9 mouse cellular contexts compared by ENCODE assay signal in the genomic region with DNA sequence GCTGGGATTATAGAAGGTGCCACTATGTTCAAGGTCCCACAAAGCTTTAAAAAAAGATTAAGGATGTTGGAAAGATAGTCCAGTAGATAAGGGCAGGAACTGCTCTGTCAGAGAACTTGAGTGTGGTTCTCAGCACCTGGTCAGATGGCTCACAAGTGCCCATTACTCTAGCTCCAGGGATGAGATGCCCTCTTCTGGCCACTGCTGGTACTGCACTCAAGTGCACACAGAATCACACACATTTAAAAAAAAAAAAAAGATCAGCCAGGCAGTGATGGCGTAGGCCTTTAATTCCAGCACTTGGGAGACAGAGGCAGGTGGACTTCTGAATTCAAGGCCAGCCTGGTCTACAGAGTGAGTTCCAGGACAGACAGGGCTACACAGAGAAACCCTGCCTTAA. TPM values are rescaled to one million over a fixed set of nuclear protein-coding genes. Genes with fewer than 3 reads are reported as not detected.
DNase-seq lines count a peak whose midpoint lies in the region; ATAC-seq and TF ChIP-seq lines count a peak whose summit lies in the region.
"Had no signal": no experiment of that assay in that cellular context is flagged by ENCODE, and none has a peak within 500 bp of the region (broad histone marks: within the 10 kb centered on the region; RNA-seq: fewer than 3 reads in every experiment).

No protein-coding gene starts in this region.

- no peaks in the 10 kb centered on the region for H3K27me3 ChIP-seq in forebrain, embryonic 10.5 days (ENCODE audit: poor library complexity, severe bottlenecking)
- H3K27me3 ChIP-seq in forebrain, embryonic 15.5 days, result no peaks in the 10 kb centered on the region
- H3K27me3 ChIP-seq in lung, embryonic 14.5 days (ENCODE audit: insufficient read depth, low read length), result no peaks in the 10 kb centered on the region
- H3K27me3 ChIP-seq: hindbrain, embryonic 15.5 days had no signal

- no peak overlapping the region for H3K4me2 ChIP-seq in forebrain, embryonic 15.5 days (replicated peaks)
- H3K4me2 ChIP-seq in lung, embryonic 14.5 days, result no peak overlapping the region
- H3K4me2 ChIP-seq: hindbrain, embryonic 15.5 days had no signal

- no peak overlapping the region for H3K4me3 ChIP-seq in forebrain, embryonic 10.5 days
- H3K4me3 ChIP-seq in forebrain, embryonic 15.5 days, result no peak overlapping the region
- no peak overlapping the region for H3K4me3 ChIP-seq in lung, embryonic 14.5 days (ENCODE audit: low read depth, low read length)
- H3K4me3 ChIP-seq: hindbrain, embryonic 15.5 days had no signal

- peak; percentile 81 for TF ChIP-seq CTCF in lung, embryonic 14.5 days (IDR thresholded peaks at IDR 0.05; ENCODE audit: low read depth)

- 0 out of 2 replicates have a peak, but pooled peaks cover 4% of the 10 kb centered on the region for H3K9me3 ChIP-seq in forebrain, embryonic 10.5 days
- H3K9me3 ChIP-seq in forebrain, embryonic 15.5 days, result no peaks in the 10 kb centered on the region
- H3K9me3 ChIP-seq in lung, embryonic 14.5 days (ENCODE audit: low read depth, low read length), result no peaks in the 10 kb centered on the region
- H3K9me3 ChIP-seq: hindbrain, embryonic 15.5 days had no signal

- DNase-seq in forebrain, embryonic 10.5 days (ENCODE audit: extremely low spot score, low spot score), result peak; percentile 35
- DNase-seq in lung, adult 18-20 months, result peak; percentile 20 to 36
- no peak for DNase-seq in lung, postnatal 25 days (ENCODE audit: low spot score)
- DNase-seq in T-cell, adult 2 months (ENCODE audit: low spot score), result peak; percentile 44
- peak; percentile 63 for DNase-seq in lung, embryonic 14.5 days
- no peak for DNase-seq in frontal cortex, postnatal 10 days (ENCODE audit: low spot score in 2 of 2)
- DNase-seq in gastrocnemius, postnatal 25 days, result no peak

- H3K36me3 ChIP-seq in forebrain, embryonic 10.5 days (replicated peaks), result 0 out of 2 replicates have a peak, but pooled peaks cover 4% of the 10 kb centered on the region
- H3K36me3 ChIP-seq in forebrain, embryonic 15.5 days, result no peaks in the 10 kb centered on the region
- H3K36me3 ChIP-seq in lung, embryonic 14.5 days (ENCODE audit: insufficient read depth), result peaks cover 91% of the 10 kb centered on the region

- ATAC-seq in forebrain, embryonic 15.5 days (replicated peaks), result no peak
- no peak for ATAC-seq in lung, embryonic 14.5 days (ENCODE audit: insufficient read depth)

- H3K4me1 ChIP-seq in forebrain, embryonic 10.5 days, result no peaks in the 10 kb centered on the region
- no peaks in the 10 kb centered on the region for H3K4me1 ChIP-seq in forebrain, embryonic 15.5 days
- H3K4me1 ChIP-seq in lung, embryonic 14.5 days (ENCODE audit: insufficient read depth), result no peaks in the 10 kb centered on the region
- H3K4me1 ChIP-seq: hindbrain, embryonic 15.5 days had no signal

- H3K9ac ChIP-seq in forebrain, embryonic 15.5 days (replicated peaks), result no peak overlapping the region
- H3K9ac ChIP-seq in lung, embryonic 14.5 days, result no peak overlapping the region
- H3K9ac ChIP-seq: hindbrain, embryonic 15.5 days had no signal

- 91% methylated on average over 1 of the region's 1 CpGs for WGBS in forebrain, embryonic 10.5 days
- WGBS in forebrain, embryonic 15.5 days, result 88% methylated on average over 1 of the region's 1 CpGs
- WGBS in lung, embryonic 14.5 days, result 75% methylated on average over 1 of the region's 1 CpGs

- H3K27ac ChIP-seq in forebrain, embryonic 10.5 days, result no peak overlapping the region
- no peak overlapping the region for H3K27ac ChIP-seq in forebrain, embryonic 15.5 days (replicated peaks)
- H3K27ac ChIP-seq in lung, embryonic 14.5 days (ENCODE audit: low read depth), result no peak overlapping the region
- H3K27ac ChIP-seq: hindbrain, embryonic 15.5 days had no signal

RNA-seq across cellular contexts. Expression of a gene that starts 25.3 kb away (rescaled TPM):
- 8.8 and 10.0 TPM in 2 replicates for polyA plus RNA-seq in forebrain, embryonic 10.5 days (2016; fragmentation: Nextera tagmentation; extraction: Ambion mirVana)
- polyA plus RNA-seq in forebrain, embryonic 15.5 days (2015; fragmentation: Nextera tagmentation; extraction: Ambion mirVana), result 11.3 and 13.2 TPM in 2 replicates
- polyA plus RNA-seq in lung, embryonic 14.5 days (2014; fragmentation: Nextera tagmentation; extraction: Ambion mirVana), result 13.2 and 14.3 TPM in 2 replicates
- total RNA-seq in gastrocnemius, postnatal 25 days (2021), result 10 to 100 TPM; 27.6 to 31.9 TPM

RNA-seq across cellular contexts. Expression of a gene that starts 45.3 kb away (rescaled TPM):
- 35.4 and 38.9 TPM in 2 replicates for polyA plus RNA-seq in forebrain, embryonic 10.5 days (2016; fragmentation: Nextera tagmentation; extraction: Ambion mirVana)
- polyA plus RNA-seq in forebrain, embryonic 15.5 days (2015; fragmentation: Nextera tagmentation; extraction: Ambion mirVana), result 39.9 and 40.8 TPM in 2 replicates
- 406 and 411 TPM in 2 replicates for polyA plus RNA-seq in lung, embryonic 14.5 days (2014; fragmentation: Nextera tagmentation; extraction: Ambion mirVana)
- 100 to 1,000 TPM; 180 to 209 TPM for total RNA-seq in gastrocnemius, postnatal 25 days (2021)

Comparison
In these comparisons a context has a peak if more than half of its experiments do, and no peak if none do; other contexts are left out.
1. DNase-seq: peak in forebrain, embryonic 10.5 days (single experiment), lung, adult 18-20 months (2 of 2), T-cell, adult 2 months (single experiment) and lung, embryonic 14.5 days (single experiment); none in lung, postnatal 25 days (single experiment), frontal cortex, postnatal 10 days (0 of 2) and gastrocnemius, postnatal 25 days (single experiment).